Mouse (Mus musculus): ENCODE data around the gene Fndc3b. TPM values are rescaled to one million over a fixed set of nuclear protein-coding genes. Genes with fewer than 3 reads are reported as not detected.

Gene Fndc3b
- polyA plus RNA-seq, 1 experiment: 0.04 TPM

DNA sequence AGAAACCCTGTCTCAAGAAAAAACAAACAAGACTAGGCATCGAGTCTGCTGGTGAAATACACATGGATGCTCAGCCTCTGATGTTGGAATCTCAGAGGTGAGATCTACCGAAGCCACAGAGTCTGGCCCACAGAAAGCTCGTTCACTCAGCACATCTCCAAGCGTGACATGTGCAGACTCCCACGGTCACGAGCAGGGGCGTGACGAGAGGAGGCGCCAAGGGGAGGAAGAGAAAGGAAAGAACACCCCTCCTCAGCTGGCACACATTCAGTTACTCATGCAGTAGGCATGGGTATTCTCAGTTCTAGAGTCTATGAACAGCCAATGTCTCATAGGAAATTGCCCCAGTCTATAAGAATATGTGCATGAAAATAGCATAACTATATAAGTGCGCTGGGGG, 199.3 kb downstream of the Fndc3b start:
- Histone ChIP-seq H3K4me3 (replicated peaks) (no peak overlapping the region), H3K9me3 (ENCODE audit: control insufficient read depth, low read length) (no peaks in the 10 kb centered on the region), H3K4me1 (ENCODE audit: control insufficient read depth) (no peaks in the 10 kb centered on the region), H3K36me3 (ENCODE audit: control insufficient read depth) (no peaks in the 10 kb centered on the region; the same call in 1 of the 2 replicates), H3K27me3 (ENCODE audit: control insufficient read depth) (no peaks in the 10 kb centered on the region)
- TF ChIP-seq TAL1 (IDR thresholded peaks at IDR 0.05; ENCODE audit: low read length): no peak
- TF ChIP-seq GATA1 (IDR thresholded peaks at IDR 0.05; ENCODE audit: low read length): no peak

DNA sequence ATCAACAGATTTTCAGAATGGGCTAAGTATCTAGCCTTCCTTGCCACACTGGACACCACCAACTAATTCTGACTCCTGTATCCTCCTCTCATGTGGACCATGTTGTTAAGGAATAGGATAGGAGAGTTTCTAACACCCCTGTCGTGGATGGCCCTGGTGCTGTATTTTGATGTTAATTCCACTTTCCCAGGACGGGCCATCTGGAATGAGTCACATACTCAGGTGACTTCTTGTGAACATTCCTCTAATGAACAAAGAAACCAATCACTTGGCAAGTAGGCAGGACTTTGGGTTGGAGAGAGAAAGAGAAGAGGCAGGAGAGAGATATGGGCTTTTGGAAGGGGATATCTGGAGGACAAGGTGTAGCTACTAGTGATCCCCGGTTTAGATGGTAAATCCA, 204.2 kb downstream of the Fndc3b start:
- Histone ChIP-seq H3K4me3 (replicated peaks) (no peak overlapping the region), H3K36me3 (ENCODE audit: control insufficient read depth) (no peaks in the 10 kb centered on the region; the same call in 1 of the 2 replicates), H3K4me1 (ENCODE audit: control insufficient read depth) (no peaks in the 10 kb centered on the region), H3K9me3 (ENCODE audit: control insufficient read depth, low read length) (no peaks in the 10 kb centered on the region), H3K27me3 (ENCODE audit: control insufficient read depth) (no peaks in the 10 kb centered on the region)
- no peak for TF ChIP-seq TAL1 (IDR thresholded peaks at IDR 0.05; ENCODE audit: low read length)

DNA sequence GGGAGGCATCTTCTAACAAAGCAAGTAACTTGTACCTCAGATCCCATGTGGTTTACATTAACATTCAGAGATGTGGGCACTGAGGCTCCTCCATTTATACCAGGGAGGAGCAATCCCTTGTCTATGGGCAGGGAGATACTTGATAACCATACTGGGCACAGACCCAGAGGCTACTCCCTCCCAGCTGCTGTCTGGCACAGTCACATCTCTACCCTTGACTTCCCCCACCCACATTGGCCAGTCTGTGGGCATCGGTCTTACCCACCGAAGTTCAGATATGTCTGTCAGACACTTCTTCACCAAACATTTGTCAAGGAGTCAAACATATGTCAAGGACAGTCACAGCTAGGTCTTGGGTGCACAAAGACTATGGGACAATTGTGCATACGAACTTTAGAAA, 205.5 kb downstream of the Fndc3b start:
- TF ChIP-seq GATA1 (IDR thresholded peaks at IDR 0.05; ENCODE audit: low read length): no peak
- TF ChIP-seq TAL1 (IDR thresholded peaks at IDR 0.05; ENCODE audit: low read length): no peak
- Histone ChIP-seq H3K4me1 (ENCODE audit: control insufficient read depth) (no peaks in the 10 kb centered on the region), H3K27me3 (ENCODE audit: control insufficient read depth) (no peaks in the 10 kb centered on the region), H3K4me3 (replicated peaks) (no peak overlapping the region), H3K9me3 (ENCODE audit: control insufficient read depth, low read length) (no peaks in the 10 kb centered on the region), H3K36me3 (ENCODE audit: control insufficient read depth) (no peaks in the 10 kb centered on the region; the same call in 1 of the 2 replicates)

DNA sequence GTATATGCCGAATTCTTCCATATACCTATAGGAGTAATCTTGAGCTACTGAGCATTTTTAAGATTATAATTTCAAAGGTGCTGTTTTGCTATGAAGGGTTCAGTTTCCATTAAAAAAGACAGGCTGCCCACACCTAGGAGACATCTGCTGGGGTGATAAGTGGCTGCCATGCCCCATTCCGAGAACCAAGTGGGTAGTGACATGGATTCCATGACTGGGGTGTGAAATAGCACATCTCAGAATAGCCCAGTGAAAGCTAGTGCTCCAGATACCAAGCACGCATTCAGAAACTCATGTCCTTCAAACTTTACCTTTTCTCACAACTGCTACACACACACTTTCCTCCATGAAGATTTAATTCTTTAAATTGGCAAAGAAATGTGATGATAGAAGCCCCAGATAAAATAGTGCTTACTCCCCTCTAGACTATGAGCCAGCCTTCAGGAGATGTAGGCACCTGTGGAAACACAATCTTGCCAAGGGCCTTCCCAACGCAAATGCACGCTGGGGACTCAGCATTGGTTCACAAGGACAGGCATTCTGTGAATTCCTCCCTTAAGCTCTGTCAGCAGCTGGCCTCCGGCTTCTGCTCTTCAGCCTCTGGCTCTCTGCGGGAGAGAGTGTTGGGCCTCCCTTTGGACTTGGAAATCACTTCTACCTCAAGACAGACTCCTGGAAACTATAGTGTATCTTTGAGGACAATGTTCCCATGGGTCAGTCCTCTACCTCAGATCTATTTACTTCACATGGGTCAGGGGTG, 207.6 kb downstream of the Fndc3b start:
- Histone ChIP-seq H3K4me3 (replicated peaks) (no peak overlapping the region), H3K9me3 (ENCODE audit: control insufficient read depth, low read length) (no peaks in the 10 kb centered on the region), H3K36me3 (ENCODE audit: control insufficient read depth) (no peaks in the 10 kb centered on the region; the same call in 1 of the 2 replicates), H3K4me1 (ENCODE audit: control insufficient read depth) (no peaks in the 10 kb centered on the region), H3K27me3 (ENCODE audit: control insufficient read depth) (no peaks in the 10 kb centered on the region)
- TF ChIP-seq TAL1 (IDR thresholded peaks at IDR 0.05; ENCODE audit: low read length) (no peak), GATA1 (IDR thresholded peaks at IDR 0.05; ENCODE audit: low read length) (no peak)

DNA sequence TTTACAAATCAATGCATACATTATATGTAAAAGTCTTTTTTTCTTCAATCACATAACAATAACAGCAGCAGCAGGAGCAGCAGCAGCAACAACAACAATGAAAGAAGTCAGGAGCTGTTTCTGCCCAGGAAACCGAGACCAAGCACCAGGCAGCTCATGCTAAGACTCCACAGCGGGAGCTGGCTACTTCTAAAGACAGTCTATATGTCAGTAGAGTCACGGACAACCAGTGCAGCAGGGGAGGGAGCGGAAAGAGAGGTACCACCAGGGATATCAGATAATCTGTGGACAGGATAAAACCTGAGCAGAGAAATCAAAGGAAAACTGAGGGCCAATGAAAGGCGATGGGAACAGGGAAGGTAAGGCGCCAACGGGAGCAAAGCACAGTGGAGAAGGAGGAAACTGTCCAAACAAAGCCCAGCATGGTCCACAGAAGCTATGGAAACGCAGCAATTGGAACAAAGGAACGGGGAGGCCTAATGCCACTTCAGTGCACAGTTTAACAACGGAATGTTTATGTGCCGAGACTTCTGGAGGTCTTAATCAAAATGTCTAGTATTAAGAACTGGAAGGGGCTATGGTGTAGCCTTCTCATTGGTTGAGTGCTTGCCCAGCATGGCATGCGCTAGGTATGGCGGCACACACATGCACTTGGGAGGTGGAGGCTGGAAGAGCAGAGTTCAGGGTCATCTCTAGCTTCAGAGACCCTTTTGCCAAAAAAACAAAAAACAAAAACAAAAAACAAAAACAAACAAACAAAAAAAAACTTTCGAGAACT, 215.6 kb downstream of the Fndc3b start:
- no peak overlapping the region for H3K4me3 ChIP-seq (replicated peaks)
- H3K4me1 ChIP-seq (ENCODE audit: control insufficient read depth): no peaks in the 10 kb centered on the region
- H3K36me3 ChIP-seq (ENCODE audit: control insufficient read depth): peaks cover 12% of the 10 kb centered on the region; the same call in 1 of the 2 replicates
- no peaks in the 10 kb centered on the region for H3K27me3 ChIP-seq (ENCODE audit: control insufficient read depth)
- no peaks in the 10 kb centered on the region for H3K9me3 ChIP-seq (ENCODE audit: control insufficient read depth, low read length)
- TF ChIP-seq GATA1 (IDR thresholded peaks at IDR 0.05; ENCODE audit: low read length): no peak
- no peak for TF ChIP-seq TAL1 (IDR thresholded peaks at IDR 0.05; ENCODE audit: low read length)

DNA sequence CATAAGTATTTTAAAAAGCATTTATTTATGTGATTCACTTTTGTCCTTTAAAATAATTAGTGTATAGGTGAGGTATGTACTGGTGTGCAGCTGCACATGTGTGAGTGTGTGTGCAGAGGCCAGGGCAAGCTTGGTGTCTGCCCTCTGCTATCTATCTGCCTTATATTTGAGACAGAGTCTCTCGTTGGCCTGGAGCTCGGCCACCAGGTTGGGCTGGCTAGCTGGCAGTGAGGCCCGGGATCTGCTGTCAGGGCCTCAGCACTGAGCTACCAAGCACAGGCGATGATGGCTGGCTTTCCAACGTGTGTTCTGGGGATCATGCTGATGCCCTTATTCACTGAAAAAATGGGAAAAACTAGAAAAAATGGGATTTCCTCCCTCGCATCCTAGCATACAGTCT, 216.4 kb downstream of the Fndc3b start:
- no peak for TF ChIP-seq GATA1 (IDR thresholded peaks at IDR 0.05; ENCODE audit: low read length)
- no peak for TF ChIP-seq TAL1 (IDR thresholded peaks at IDR 0.05; ENCODE audit: low read length)

DNA sequence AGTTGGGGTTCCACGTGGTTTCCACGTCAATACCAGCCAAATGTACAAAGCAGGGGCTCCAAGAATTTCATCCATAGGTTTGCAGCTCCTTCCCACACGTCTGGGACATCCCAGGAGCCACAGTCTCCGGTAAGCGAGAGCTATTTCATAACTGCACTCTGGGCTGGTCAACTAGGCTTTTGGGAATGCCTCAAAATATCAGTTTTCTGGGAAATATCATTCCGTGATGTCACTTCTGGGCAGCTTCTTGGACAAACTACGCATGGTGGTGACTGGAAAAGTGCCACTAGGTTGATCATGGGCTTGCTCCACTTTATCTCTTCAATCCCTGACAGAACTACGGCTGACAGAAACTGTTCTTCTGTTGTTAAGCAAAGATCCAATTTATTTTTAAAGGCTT, 217.0 kb downstream of the Fndc3b start:
- Histone ChIP-seq H3K4me1 (ENCODE audit: control insufficient read depth) (no peaks in the 10 kb centered on the region), H3K9me3 (ENCODE audit: control insufficient read depth, low read length) (no peaks in the 10 kb centered on the region), H3K27me3 (ENCODE audit: control insufficient read depth) (no peaks in the 10 kb centered on the region), H3K36me3 (ENCODE audit: control insufficient read depth) (peaks cover 12% of the 10 kb centered on the region; the same call in 1 of the 2 replicates), H3K4me3 (replicated peaks) (no peak overlapping the region)
- TF ChIP-seq GATA1 (IDR thresholded peaks at IDR 0.05; ENCODE audit: low read length) (no peak), TAL1 (IDR thresholded peaks at IDR 0.05; ENCODE audit: low read length) (no peak)

More for the DNA sequence above, 216.4 kb downstream of the Fndc3b start:
- Histone ChIP-seq H3K9me3 (ENCODE audit: control insufficient read depth, low read length) (no peaks in the 10 kb centered on the region), H3K4me3 (replicated peaks) (no peak overlapping the region), H3K4me1 (ENCODE audit: control insufficient read depth) (no peaks in the 10 kb centered on the region), H3K36me3 (ENCODE audit: control insufficient read depth) (peaks cover 12% of the 10 kb centered on the region; the same call in 1 of the 2 replicates), H3K27me3 (ENCODE audit: control insufficient read depth) (no peaks in the 10 kb centered on the region)

DNA sequence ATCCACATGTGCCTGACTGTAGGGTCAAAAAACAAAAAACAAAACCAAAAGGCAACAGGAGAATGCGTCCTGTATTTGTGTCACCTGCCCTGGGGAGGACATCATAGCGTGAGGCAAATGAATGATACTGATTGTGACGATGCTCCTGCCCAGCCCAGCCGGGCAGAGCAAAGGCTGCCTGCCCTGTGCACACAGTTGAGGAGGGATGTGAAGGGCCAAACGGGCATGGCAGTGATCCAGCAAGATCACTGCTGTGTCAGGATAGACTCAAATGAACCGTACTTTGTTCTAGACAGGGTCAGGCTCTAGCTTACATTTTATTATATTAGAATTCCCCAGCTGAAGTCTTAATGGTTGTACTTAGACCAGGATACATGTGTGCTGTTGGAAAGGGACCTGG, 219.3 kb downstream of the Fndc3b start:
- Histone ChIP-seq H3K36me3 (ENCODE audit: control insufficient read depth) (peaks cover 14% of the 10 kb centered on the region; the same call in 1 of the 2 replicates), H3K4me1 (ENCODE audit: control insufficient read depth) (no peaks in the 10 kb centered on the region), H3K4me3 (replicated peaks) (no peak overlapping the region), H3K27me3 (ENCODE audit: control insufficient read depth) (no peaks in the 10 kb centered on the region), H3K9me3 (ENCODE audit: control insufficient read depth, low read length) (peaks cover 3% of the 10 kb centered on the region)
- TF ChIP-seq TAL1 (IDR thresholded peaks at IDR 0.05; ENCODE audit: low read length): no peak
- no peak for TF ChIP-seq GATA1 (IDR thresholded peaks at IDR 0.05; ENCODE audit: low read length)

DNA sequence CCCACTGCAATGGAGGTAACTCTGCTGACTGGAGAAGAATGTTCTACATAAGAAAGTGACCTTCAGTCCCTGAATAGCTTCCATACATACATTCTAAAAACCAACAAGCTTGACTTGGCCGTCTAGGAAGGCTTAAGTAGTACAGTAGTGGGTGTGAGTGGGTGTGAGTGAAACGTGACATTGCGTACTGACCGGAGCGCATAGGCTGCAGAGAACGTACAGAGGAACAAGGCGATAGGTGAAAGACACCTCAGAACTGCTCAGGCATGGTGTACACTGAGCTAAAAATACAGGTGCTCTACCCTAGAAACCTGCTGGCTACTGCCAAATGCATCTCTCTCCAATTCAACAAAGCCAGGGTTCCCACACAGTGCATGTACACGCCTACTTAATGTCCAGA, 219.7 kb downstream of the Fndc3b start:
- no peaks in the 10 kb centered on the region for H3K4me1 ChIP-seq (ENCODE audit: control insufficient read depth)
- TF ChIP-seq GATA1 (IDR thresholded peaks at IDR 0.05; ENCODE audit: low read length) (no peak), TAL1 (IDR thresholded peaks at IDR 0.05; ENCODE audit: low read length) (no peak)
- H3K9me3 ChIP-seq (ENCODE audit: control insufficient read depth, low read length): peaks cover 4% of the 10 kb centered on the region
- H3K27me3 ChIP-seq (ENCODE audit: control insufficient read depth): no peaks in the 10 kb centered on the region
- H3K4me3 ChIP-seq (replicated peaks): no peak overlapping the region
- H3K36me3 ChIP-seq (ENCODE audit: control insufficient read depth): peaks cover 15% of the 10 kb centered on the region; the same call in 1 of the 2 replicates
